Mouse (Mus musculus) lung, adult 10 weeks (tissue): Measurements from ENCODE around the gene Gm8165. TPM values are rescaled to one million over a fixed set of nuclear protein-coding genes. Genes with fewer than 3 reads are reported as not detected.

ENCODE experiments used
- polyA plus RNA-seq: library from polyadenylated mRNA; stranded (reverse); fragments of 350-450 nt; fragmentation: Illumina TruSeq; extraction: RNeasy Lipid Tissue Mini Kit (QIAGEN cat#74804); gene quantifications from one replicate; pipeline ENCODE4 v1.2.3, GENCODE M21; 2014; ENCODE audit warnings: low read depth, low replicate concordance; ENCODE audit not compliant: insufficient read depth

Gene Gm8165
- polyA plus RNA-seq = not detected

DNA sequence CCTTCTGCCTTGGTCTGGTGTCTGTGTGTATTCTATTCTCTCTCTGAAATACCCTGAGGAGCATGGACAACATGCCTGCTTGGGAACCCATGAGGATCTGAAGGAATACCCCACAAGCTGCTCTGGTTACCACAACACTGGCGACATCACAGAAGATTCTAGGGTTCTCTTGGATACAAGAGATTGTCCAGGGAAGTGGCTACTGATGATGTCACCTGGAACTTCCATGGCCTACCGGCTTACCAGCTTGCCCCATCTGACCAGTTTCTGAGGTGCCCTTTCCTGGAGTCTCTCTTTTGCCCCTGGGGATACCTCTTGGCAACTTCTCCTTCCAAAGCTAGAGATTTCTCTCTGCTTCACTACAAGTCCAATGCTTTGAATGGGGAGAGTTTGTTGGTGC is at the start of gene Gm8165:
Gene Gm8165 (minus strand): TSS at position 101 of the 400 bp plus-strand sequence.

DNA sequence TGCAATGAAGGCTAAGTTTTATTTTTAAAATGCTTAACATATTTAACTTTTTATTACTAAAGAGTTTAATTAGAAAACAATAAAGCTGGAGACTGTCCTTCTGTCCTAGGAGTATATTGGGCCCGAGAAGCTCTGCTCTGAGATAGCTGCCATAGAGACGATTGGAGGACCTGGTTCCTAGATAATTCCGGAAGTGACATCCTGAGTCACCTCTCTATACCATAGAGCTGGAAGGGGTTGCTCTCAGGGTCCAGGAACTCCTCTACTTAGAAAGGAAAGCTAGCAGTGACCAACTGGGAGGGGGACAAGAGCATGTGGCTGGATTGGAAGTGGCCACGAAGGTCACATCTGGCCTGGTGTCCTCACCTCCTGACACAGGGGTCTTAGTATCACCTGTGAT is 20.6 kb upstream of the Gm8165 start, which contains the start of gene Gm7324:
Gene Gm7324 (plus strand): TSS at position 208 of the 400 bp plus-strand sequence.

Other genes with a start within 250 kb of the Gm8165 start
- gene Gm5799, start 133.6 kb downstream of the Gm8165 start, polyA plus RNA-seq = not detected
- not detected for gene Gm17654, start 98.1 kb downstream of the Gm8165 start, polyA plus RNA-seq
- not detected for gene Gm10375, start 69.2 kb downstream of the Gm8165 start, polyA plus RNA-seq
- gene Gm7324, start 20.6 kb upstream of the Gm8165 start, polyA plus RNA-seq = 0.62 TPM
- not detected for gene Gm16506, start 50.3 kb upstream of the Gm8165 start, polyA plus RNA-seq
- not detected for gene Gm6526, start 70.7 kb upstream of the Gm8165 start, polyA plus RNA-seq
- not detected for gene Gm8180, start 107.5 kb upstream of the Gm8165 start, polyA plus RNA-seq
- 87.0 TPM for gene Ear1, start 198.3 kb upstream of the Gm8165 start, polyA plus RNA-seq
- not detected for gene Ear10, start 246.4 kb upstream of the Gm8165 start, polyA plus RNA-seq
- 1.2 TPM for gene Gm8113, start 248.2 kb upstream of the Gm8165 start, polyA plus RNA-seq